Mouse (Mus musculus) bone marrow, adult 2 months (tissue): Measurements from ENCODE around the gene Gm49354.

Experiments used
- CTCF ChIP-seq: fragments of 200-500 bp; IDR thresholded peaks from 2 replicates; pipeline ENCODE4 v1.5.1; 2011; ENCODE audit warnings: low read length, control low read depth; ENCODE audit not compliant: control insufficient read depth, insufficient read depth
- POLR2A ChIP-seq: fragments of 200-500 bp; IDR thresholded peaks from 2 replicates; pipeline ENCODE4 v1.6.1; 2011; ENCODE audit warnings: low read depth, mild to moderate bottlenecking, control low read depth, low read length, borderline replicate concordance; ENCODE audit not compliant: control insufficient read depth

GRCm38 (mm10) chr13:59800077-59800476, 18.0 kb upstream of the Gm49354 start:
- TF ChIP-seq CTCF (no peak), POLR2A (no peak)
